Mouse (Mus musculus): Measurements from ENCODE around the gene Phc2.

- no peak; the same call in 2 of the 3 replicates for TF ChIP-seq GATA1 (IDR thresholded peaks at IDR 0.05; ENCODE audit: borderline replicate concordance, low read length)
- TF ChIP-seq FLI1 (IDR thresholded peaks at IDR 0.05; ENCODE audit: low read length) = peak; percentile 69
Measured at GRCm38 (mm10) chr4:128652584-128653298, 1.8 kb upstream of the Phc2 start.

Data from megakaryocyte, embryonic 14.5 days (primary cell).